Mouse (Mus musculus) midbrain, embryonic 16.5 days (tissue): ENCODE data around the gene Zfp697. TPM values are rescaled to one million over a fixed set of nuclear protein-coding genes. Genes with fewer than 3 reads are reported as not detected.
"Not testable (repeated sequence)": the region's sequence is repeated elsewhere in the genome, so short reads cannot be mapped to it uniquely, and the experiment has no call there.

Experiments
- ATAC-seq: fragments of 200-750 bp; cut with Nextera tagmentation; 2 replicates; pipeline ENCODE4 v1.8.0; 2017; ENCODE audit warnings: moderate TSS enrichment
- H3K27ac ChIP-seq: fragments of 300-500 bp; sonication (generic); 2 replicates; pipeline ENCODE4 v1.5.1; 2014; ENCODE audit warnings: mild to moderate bottlenecking, low read length, mixed read lengths
- H3K27me3 ChIP-seq: fragments of 300-500 bp; sonication (generic); 2 replicates; pipeline ENCODE4 v1.6.1; 2014; ENCODE audit warnings: low read depth, low read length, mixed read lengths; ENCODE audit not compliant: control insufficient read depth, insufficient read depth
- H3K36me3 ChIP-seq: fragments of 300-500 bp; sonication (generic); 2 replicates; pipeline ENCODE4 v1.6.1; 2014; ENCODE audit warnings: mild to moderate bottlenecking, low read length, moderate library complexity, mixed read lengths; ENCODE audit not compliant: control insufficient read depth, insufficient read depth
- H3K4me1 ChIP-seq: fragments of 300-500 bp; sonication (generic); 2 replicates; pipeline ENCODE4 v1.6.1; 2014; ENCODE audit warnings: mild to moderate bottlenecking, low read length, mixed read lengths; ENCODE audit not compliant: control insufficient read depth, insufficient read depth
- H3K4me2 ChIP-seq: fragments of 300-500 bp; sonication (generic); 2 replicates; pipeline ENCODE4 v1.6.1; 2014; ENCODE audit warnings: mild to moderate bottlenecking, low read length, mixed read lengths
- H3K4me3 ChIP-seq: fragments of 300-500 bp; sonication (generic); 2 replicates; pipeline ENCODE4 v1.5.1; 2014; ENCODE audit warnings: low read depth, mild to moderate bottlenecking, low read length, moderate library complexity, mixed read lengths
- H3K9ac ChIP-seq: fragments of 300-500 bp; sonication (generic); 2 replicates; pipeline ENCODE4 v1.6.1; 2014; ENCODE audit warnings: low read depth, low read length, mixed read lengths
- H3K9me3 ChIP-seq: fragments of 300-500 bp; sonication (generic); replicated peaks from 2 replicates; pipeline ENCODE4 v1.6.1; 2014; ENCODE audit warnings: mild to moderate bottlenecking, low read length, mixed read lengths; ENCODE audit not compliant: control insufficient read depth, poor library complexity, severe bottlenecking
- WGBS: fragments of 180-500 bp; shearing (Covaris S2); extraction: QIAGEN DNeasy Blood & Tissue Kit; methylation state at CpG from one replicate; pipeline ENCODE4 v1.1.7; 2014; 5-methylcytosine and 5-hydroxymethylcytosine counted together
- polyA plus RNA-seq: library from polyadenylated mRNA; unstranded; fragments of >200 nt; fragmentation: Nextera tagmentation; extraction: Ambion mirVana; gene quantifications from 2 replicates; pipeline ENCODE4 v1.2.1, GENCODE M21; 2015

Gene Zfp697
- polyA plus RNA-seq, 1 experiment from 2014 or later: 17.7 TPM

DNA sequence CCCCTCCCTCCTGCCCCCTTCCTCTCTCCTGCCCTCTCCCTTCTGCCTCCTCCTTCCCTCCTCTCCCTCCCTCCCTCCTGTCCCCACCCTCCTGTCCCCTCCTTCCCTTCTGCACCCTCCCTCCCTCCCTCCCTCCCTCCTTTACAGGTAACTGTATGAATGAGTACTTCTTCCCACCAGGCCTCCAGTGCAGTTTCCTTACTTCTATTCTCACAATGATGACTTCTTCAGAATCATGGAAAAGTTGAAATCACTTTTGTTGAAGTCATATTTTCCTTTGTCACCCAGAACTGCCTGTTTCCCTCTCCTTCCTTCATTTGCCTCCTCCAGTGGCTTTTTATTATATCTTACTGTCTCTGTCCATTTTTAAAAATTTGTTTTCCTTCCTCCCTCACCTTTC, 231.7 kb downstream of the Zfp697 start:
- no peaks in the 10 kb centered on the region for H3K27me3 ChIP-seq
- no peak overlapping the region for H3K4me3 ChIP-seq
- no peak overlapping the region for H3K9ac ChIP-seq
- H3K27ac ChIP-seq: no peak overlapping the region
- H3K9me3 ChIP-seq: no peaks in the 10 kb centered on the region
- ATAC-seq: no peak
- H3K4me2 ChIP-seq: no peak overlapping the region
- H3K36me3 ChIP-seq: no peaks in the 10 kb centered on the region
- H3K4me1 ChIP-seq: no peaks in the 10 kb centered on the region

DNA sequence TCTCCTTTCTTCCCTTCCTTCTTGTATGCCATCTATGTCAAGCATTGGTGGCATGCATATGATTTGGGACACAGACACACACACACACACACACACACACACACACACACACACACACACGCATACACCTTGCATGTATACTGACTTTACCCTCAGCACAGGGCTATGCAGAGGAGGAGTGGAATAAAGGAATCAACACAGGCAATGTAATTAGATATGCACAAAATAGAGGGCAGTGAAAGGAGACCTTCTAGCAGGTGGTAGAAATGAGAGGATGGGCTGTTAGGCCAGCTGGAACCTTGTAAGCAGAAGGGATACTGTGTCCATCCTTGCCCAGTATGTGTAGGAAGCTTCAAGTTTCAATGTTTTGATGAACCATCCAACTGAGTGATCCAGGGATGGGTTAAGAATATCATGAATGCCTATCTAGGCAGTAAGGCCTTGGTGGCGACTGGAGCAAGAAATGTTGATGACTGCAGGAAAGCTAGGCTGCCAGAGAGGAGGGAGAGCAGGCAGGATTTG, 232.2 kb downstream of the Zfp697 start:
- H3K9ac ChIP-seq, ATAC-seq, H3K4me3 ChIP-seq, H3K27ac ChIP-seq, H3K9me3 ChIP-seq, H3K27me3 ChIP-seq, H3K36me3 ChIP-seq, H3K4me2 ChIP-seq, H3K4me1 ChIP-seq: not testable (repeated sequence)
- WGBS: 76% methylated on average over 2 of the region's 2 CpGs

DNA sequence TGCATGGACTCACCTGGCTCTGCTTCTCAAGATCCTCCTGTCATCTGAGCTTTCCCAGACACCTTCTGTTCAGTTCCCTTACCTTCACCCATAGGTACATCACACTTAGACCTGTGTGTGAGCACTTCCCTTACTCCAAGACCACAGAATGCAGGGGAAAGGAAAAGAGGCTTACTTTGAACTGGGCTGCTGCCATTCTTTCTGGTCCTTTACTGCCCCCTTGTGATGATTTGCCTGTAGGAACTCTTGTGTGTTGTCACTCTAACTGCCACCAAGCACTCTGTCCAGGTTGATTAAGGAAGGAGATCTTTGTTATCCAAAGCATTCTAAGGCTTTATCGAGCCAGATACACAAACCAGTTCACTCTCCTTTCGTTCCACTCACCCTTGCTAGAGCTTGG, 234.0 kb downstream of the Zfp697 start:
- H3K4me3 ChIP-seq, H3K9me3 ChIP-seq, H3K27me3 ChIP-seq, H3K36me3 ChIP-seq, H3K4me1 ChIP-seq, H3K27ac ChIP-seq, H3K4me2 ChIP-seq, H3K9ac ChIP-seq: not testable (repeated sequence)
- peak; percentile 42; the same call in 1 of the 2 replicates for ATAC-seq
- WGBS: 23% methylated on average over 2 of the region's 2 CpGs

DNA sequence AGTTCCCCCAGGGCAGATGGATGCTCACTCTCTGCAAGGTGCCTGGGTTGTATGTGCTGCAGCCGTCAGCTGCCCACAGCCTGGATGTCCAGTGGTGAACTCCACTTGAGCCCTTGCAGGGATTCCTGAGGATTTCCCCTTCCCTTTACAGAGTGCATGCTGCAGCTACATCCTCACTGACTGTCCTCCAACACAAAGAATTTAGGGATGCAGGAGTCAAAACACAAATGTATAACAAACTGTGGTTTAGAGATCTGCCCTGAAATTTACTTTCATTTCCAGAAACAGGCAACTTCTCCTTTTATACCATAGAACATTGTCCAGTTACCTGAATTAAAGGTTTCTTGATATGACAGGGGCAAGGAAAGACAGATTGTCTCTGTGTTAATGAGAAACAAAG, 234.5 kb downstream of the Zfp697 start:
- ATAC-seq, H3K9ac ChIP-seq, H3K9me3 ChIP-seq, H3K4me2 ChIP-seq, H3K4me3 ChIP-seq, H3K36me3 ChIP-seq, H3K27ac ChIP-seq, H3K4me1 ChIP-seq, H3K27me3 ChIP-seq: not testable (repeated sequence)
- 40% methylated on average over 1 of the region's 1 CpGs for WGBS

DNA sequence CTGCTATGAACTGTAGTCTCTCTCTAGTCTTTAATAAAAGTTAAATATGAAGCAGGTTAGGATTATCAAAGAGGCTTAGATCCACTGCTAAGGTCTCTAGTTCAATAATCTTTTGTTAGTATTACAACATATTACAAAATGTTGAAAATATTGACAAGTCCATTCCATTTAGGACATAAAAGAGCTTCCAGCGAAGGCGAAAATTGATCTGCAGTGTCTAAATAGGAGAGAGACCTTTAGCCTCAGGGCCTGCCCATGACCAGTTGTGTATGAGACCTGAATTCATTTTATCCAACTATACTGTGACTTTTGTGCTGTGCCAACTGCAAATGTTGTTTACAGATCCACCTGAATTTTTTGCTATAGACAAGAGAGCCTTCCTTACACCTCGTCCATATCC, 247.4 kb downstream of the Zfp697 start:
- Histone ChIP-seq H3K36me3 (no peaks in the 10 kb centered on the region), H3K9me3 (no peaks in the 10 kb centered on the region), H3K4me3 (no peak overlapping the region), H3K9ac (no peak overlapping the region), H3K27me3 (no peaks in the 10 kb centered on the region), H3K4me2 (no peak overlapping the region), H3K4me1 (no peaks in the 10 kb centered on the region), H3K27ac (no peak overlapping the region)
- no peak for ATAC-seq
- 88% methylated on average over 3 of the region's 3 CpGs for WGBS

DNA sequence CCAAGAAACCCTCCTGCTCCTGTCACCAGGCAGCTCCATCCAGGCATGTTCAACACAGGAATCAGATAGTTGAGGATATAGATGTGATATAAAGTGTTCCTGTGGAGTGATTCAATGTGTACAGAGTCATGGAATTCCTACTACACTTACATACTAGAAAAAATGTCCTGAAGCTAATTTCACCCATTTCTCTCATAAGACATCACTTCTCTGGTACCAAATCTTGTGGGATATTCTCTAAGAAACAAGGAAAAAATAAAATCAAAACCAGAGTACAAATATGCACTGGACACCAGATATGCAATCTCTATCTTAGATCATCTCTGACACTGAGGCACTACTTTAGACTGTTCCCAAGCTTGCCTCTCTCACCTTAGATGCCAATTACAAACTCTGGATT, 247.9 kb downstream of the Zfp697 start, which contains the start of gene Hsd3b5:
TSS of gene Hsd3b5 (minus strand) at position 101 of the 400 bp plus-strand sequence.
- H3K4me3 ChIP-seq: no peak within 1 kb of the TSS
- ATAC-seq: no peak
- H3K27ac ChIP-seq: no peak within 1 kb of the TSS
- no peaks in the 10 kb centered on the region for H3K9me3 ChIP-seq
- H3K4me2 ChIP-seq: no peak within 1 kb of the TSS
- H3K27me3 ChIP-seq: no peaks in the 10 kb centered on the region
- H3K4me1 ChIP-seq: no peaks in the 10 kb centered on the region
- H3K36me3 ChIP-seq: no peaks in the 10 kb centered on the region
- no peak within 1 kb of the TSS for H3K9ac ChIP-seq

DNA sequence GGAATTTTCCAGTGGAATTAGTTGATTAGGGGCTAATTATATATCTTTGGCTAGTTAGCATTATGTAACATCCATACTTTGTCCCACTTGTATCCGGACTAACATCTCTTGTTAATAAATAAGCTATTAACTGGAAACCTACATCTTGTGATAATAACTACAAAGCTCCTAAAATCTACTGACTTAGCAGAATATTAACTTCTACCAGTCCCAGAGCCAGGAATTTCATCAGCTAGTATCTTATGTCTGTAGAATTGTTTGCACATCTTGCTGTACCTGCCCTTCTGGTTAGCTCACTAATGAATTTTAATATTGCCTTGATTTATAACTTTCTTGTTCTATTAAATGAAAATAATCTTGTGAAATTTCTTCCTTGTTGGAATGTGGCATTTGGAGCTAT, 252.9 kb downstream of the Zfp697 start:
- Histone ChIP-seq H3K4me2 (no peak overlapping the region), H3K9ac (no peak overlapping the region), H3K27me3 (no peaks in the 10 kb centered on the region), H3K4me1 (no peaks in the 10 kb centered on the region), H3K4me3 (no peak overlapping the region), H3K36me3 (no peaks in the 10 kb centered on the region), H3K27ac (no peak overlapping the region), H3K9me3 (no peaks in the 10 kb centered on the region)
- 90% methylated on average over 1 of the region's 1 CpGs for WGBS
- no peak for ATAC-seq

DNA sequence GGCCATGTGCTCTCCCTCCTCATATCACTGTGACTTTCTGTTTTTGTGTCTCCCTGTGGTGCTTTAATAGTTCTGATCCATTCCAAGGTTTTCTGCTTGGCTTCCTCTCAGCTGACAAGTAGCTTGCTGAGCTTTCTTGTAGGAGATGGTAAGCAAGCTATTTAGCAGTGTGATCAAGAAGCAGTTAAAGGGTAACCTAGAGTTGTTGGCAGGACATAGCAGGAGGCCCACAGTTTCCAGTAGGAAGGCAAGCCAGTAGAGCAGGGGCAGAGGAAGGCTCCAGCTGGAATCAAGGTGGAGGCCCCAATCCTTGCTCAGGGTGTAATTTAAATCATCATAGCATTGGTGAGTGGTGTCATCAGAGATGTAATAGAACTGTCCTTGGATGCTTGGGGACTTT, 298.5 kb downstream of the Zfp697 start:
- no peak for ATAC-seq
- H3K4me2 ChIP-seq: no peak overlapping the region
- H3K27ac ChIP-seq: no peak overlapping the region
- H3K4me1 ChIP-seq: no peaks in the 10 kb centered on the region
- no peaks in the 10 kb centered on the region for H3K36me3 ChIP-seq
- no peak overlapping the region for H3K4me3 ChIP-seq
- no peak overlapping the region for H3K9ac ChIP-seq
- H3K9me3 ChIP-seq: no peaks in the 10 kb centered on the region
- no peaks in the 10 kb centered on the region for H3K27me3 ChIP-seq

DNA sequence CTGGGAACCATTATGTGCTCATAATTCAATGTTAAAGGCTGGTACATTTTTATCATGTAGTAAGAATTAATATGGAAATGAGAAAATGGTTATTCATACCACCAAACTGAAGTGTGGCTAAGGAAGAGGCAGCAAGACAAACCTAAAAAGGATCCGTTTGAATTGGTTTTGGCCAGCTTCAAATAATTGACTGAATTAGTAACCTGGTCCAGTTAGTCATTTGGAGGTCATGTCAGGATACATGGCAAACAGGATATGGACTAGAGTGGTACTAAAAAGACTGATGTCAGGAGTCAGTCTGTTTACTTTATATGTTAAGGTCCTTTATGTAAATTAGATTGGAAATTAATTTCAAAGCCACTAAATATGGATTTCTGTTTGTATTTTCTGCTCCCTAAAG, 300.1 kb downstream of the Zfp697 start:
- Histone ChIP-seq H3K27ac (no peak overlapping the region), H3K9ac (no peak overlapping the region), H3K4me1 (no peaks in the 10 kb centered on the region), H3K27me3 (no peaks in the 10 kb centered on the region), H3K4me2 (no peak overlapping the region), H3K36me3 (no peaks in the 10 kb centered on the region), H3K4me3 (no peak overlapping the region), H3K9me3 (no peaks in the 10 kb centered on the region)
- WGBS: 82% methylated on average over 1 of the region's 1 CpGs
- no peak for ATAC-seq

DNA sequence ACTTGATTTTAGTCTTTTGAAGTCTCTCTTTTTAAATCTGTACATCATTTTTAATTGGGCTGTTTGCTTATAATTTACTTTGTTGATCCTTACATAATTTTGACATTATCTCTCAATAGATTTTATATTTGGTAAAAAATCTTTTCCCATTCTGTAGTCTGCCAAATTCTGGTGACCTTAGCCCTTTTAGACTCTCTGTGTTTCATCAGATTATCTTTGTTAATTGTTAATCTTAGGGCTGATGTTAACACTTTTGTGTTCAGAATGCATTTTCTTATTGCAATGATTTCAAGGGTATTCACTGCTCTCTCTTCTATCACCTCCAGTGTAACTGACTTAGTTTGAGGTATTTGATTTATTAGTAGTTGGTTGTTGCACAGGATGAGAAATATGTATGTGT, 338.5 kb downstream of the Zfp697 start:
- Histone ChIP-seq H3K9me3 (no peaks in the 10 kb centered on the region), H3K27ac (no peak overlapping the region), H3K36me3 (no peaks in the 10 kb centered on the region), H3K4me1 (no peaks in the 10 kb centered on the region), H3K4me3 (no peak overlapping the region), H3K4me2 (no peak overlapping the region), H3K27me3 (no peaks in the 10 kb centered on the region), H3K9ac (no peak overlapping the region)
- ATAC-seq: no peak
